Mouse (Mus musculus): ENCODE data around the gene Wrap53. TPM values are rescaled to one million over a fixed set of nuclear protein-coding genes. Genes with fewer than 3 reads are reported as not detected.

The Wrap53 gene
- total and polyA plus RNA-seq, 3 experiments = 18.5 to 24.5 TPM; not detected in 1

GRCm38 (mm10) chr11:69579128-69580017 lies 682 bp downstream of the Wrap53 start (continued):
- no peak for TF ChIP-seq ZMIZ1 (IDR thresholded peaks at IDR 0.05; ENCODE audit: low read depth, low read length)
- no peak; the same call in 1 of the 2 replicates for TF ChIP-seq JUND (IDR thresholded peaks at IDR 0.05; ENCODE audit: low read depth, low read length)
- peak; percentile 69 for TF ChIP-seq ELF1 (IDR thresholded peaks at IDR 0.05; ENCODE audit: low read depth, low read length)
- peak; percentile 73; the same call in 1 of the 2 replicates for TF ChIP-seq KAT2A (conservative IDR thresholded peaks at IDR 0.05; ENCODE audit: low read depth, low read length)
- TF ChIP-seq CTCF (IDR thresholded peaks at IDR 0.05 in 2 of 3, conservative IDR thresholded peaks at IDR 0.05 in 1 of 3; ENCODE audit: control insufficient read depth in 1 of 3, insufficient read depth in 1 of 3, low read depth in 2 of 3, low read length in 3 of 3, poor library complexity in 1 of 3, severe bottlenecking in 1 of 3) = peak; percentile 93 to 100 (median 97)

- Histone ChIP-seq H3K27ac (ENCODE audit: control insufficient read depth, low read depth, low read length) (no peak overlapping the region), H3K27me3 (ENCODE audit: control insufficient read depth in 1 of 2, insufficient read depth in 2 of 2, low read length in 2 of 2) (no peaks in the 10 kb centered on the region), H3K9ac (ENCODE audit: control insufficient read depth, low read depth, low read length, poor library complexity, severe bottlenecking) (peak overlapping the region; percentile 77), H3K4me3 (ENCODE audit: control insufficient read depth in 1 of 2, insufficient read depth in 1 of 2, low read depth in 2 of 2, low read length in 2 of 2) (peak overlapping the region; percentile 49 to 77), H3K9me3 (replicated peaks; ENCODE audit: insufficient read depth, low read length) (no peaks in the 10 kb centered on the region), H3K79me2 (ENCODE audit: control insufficient read depth, insufficient read depth, low read length, poor library complexity) (peaks cover 63% of the 10 kb centered on the region), H3K4me1 (ENCODE audit: control insufficient read depth in 1 of 2, insufficient read depth in 2 of 2, low read length in 2 of 2) (peaks cover 0 to 23% of the 10 kb centered on the region in 2 experiments; a peak in 2 of 4 replicates), H3K36me3 (ENCODE audit: control insufficient read depth in 1 of 2, insufficient read depth in 2 of 2, low read length in 2 of 2) (peaks cover 0 to 17% of the 10 kb centered on the region in 2 experiments; a peak in 2 of 4 replicates)
- TF ChIP-seq BHLHE40 (IDR thresholded peaks at IDR 0.05; ENCODE audit: borderline replicate concordance, low read depth, low read length) = no peak
- peak; percentile 12; the same call in 1 of the 2 replicates for TF ChIP-seq ELF1 (IDR thresholded peaks at IDR 0.05; ENCODE audit: low read depth, low read length)
- DNase-seq (ENCODE audit: low read depth, low spot score) = peak; percentile 60
Measured at GRCm38 (mm10) chr11:69578301-69578700, 1.8 kb downstream of the Wrap53 start.

- no peak for DNase-seq (ENCODE audit: low read depth, low spot score)
- Histone ChIP-seq H3K4me1 (ENCODE audit: control insufficient read depth in 1 of 2, insufficient read depth in 2 of 2, low read length in 2 of 2) (peaks cover 0 to 11% of the 10 kb centered on the region in 2 experiments; a peak in 2 of 4 replicates), H3K9me3 (replicated peaks; ENCODE audit: insufficient read depth, low read length) (no peaks in the 10 kb centered on the region), H3K79me2 (ENCODE audit: control insufficient read depth, insufficient read depth, low read length, poor library complexity) (peaks cover 48% of the 10 kb centered on the region), H3K36me3 (ENCODE audit: control insufficient read depth in 1 of 2, insufficient read depth in 2 of 2, low read length in 2 of 2) (peaks cover 2 to 6% of the 10 kb centered on the region in 2 experiments; a peak in 3 of 4 replicates), H3K9ac (ENCODE audit: control insufficient read depth, low read depth, low read length, poor library complexity, severe bottlenecking) (no peak overlapping the region), H3K27ac (ENCODE audit: control insufficient read depth, low read depth, low read length) (no peak overlapping the region), H3K4me3 (ENCODE audit: control insufficient read depth in 1 of 2, insufficient read depth in 1 of 2, low read depth in 2 of 2, low read length in 2 of 2) (no peak overlapping the region), H3K27me3 (ENCODE audit: control insufficient read depth in 1 of 2, insufficient read depth in 2 of 2, low read length in 2 of 2) (no peaks in the 10 kb centered on the region)
- no peak for TF ChIP-seq E2F4 (IDR thresholded peaks at IDR 0.05; ENCODE audit: borderline replicate concordance, low read depth, low read length)
Measured at GRCm38 (mm10) chr11:69576307-69576706, 3.7 kb downstream of the Wrap53 start.

GRCm38 (mm10) chr11:69575220-69575619 lies 4.8 kb downstream of the Wrap53 start:
- no peaks in the 10 kb centered on the region for H3K9me3 ChIP-seq (replicated peaks; ENCODE audit: insufficient read depth, low read length)
- peak; percentile 81 for DNase-seq (ENCODE audit: low read depth, low spot score)
- H3K36me3 ChIP-seq (ENCODE audit: control insufficient read depth in 1 of 2, insufficient read depth in 2 of 2, low read length in 2 of 2) = peaks cover 2 to 6% of the 10 kb centered on the region in 2 experiments; a peak in 3 of 4 replicates
- H3K27ac ChIP-seq (ENCODE audit: control insufficient read depth, low read depth, low read length) = no peak overlapping the region
- H3K4me1 ChIP-seq (ENCODE audit: control insufficient read depth in 1 of 2, insufficient read depth in 2 of 2, low read length in 2 of 2) = peaks cover 0 to 11% of the 10 kb centered on the region in 2 experiments; a peak in 2 of 4 replicates
- no peak overlapping the region for H3K9ac ChIP-seq (ENCODE audit: control insufficient read depth, low read depth, low read length, poor library complexity, severe bottlenecking)
- no peaks in the 10 kb centered on the region for H3K27me3 ChIP-seq (ENCODE audit: control insufficient read depth in 1 of 2, insufficient read depth in 2 of 2, low read length in 2 of 2)
- no peak overlapping the region for H3K4me3 ChIP-seq (ENCODE audit: control insufficient read depth in 1 of 2, insufficient read depth in 1 of 2, low read depth in 2 of 2, low read length in 2 of 2)
- H3K79me2 ChIP-seq (ENCODE audit: control insufficient read depth, insufficient read depth, low read length, poor library complexity) = peaks cover 39% of the 10 kb centered on the region
- TF ChIP-seq RCOR1 (IDR thresholded peaks at IDR 0.05; ENCODE audit: low read depth, low read length) (no peak), MYB (IDR thresholded peaks at IDR 0.05; ENCODE audit: low read depth, low read length) (no peak), CHD2 (IDR thresholded peaks at IDR 0.05; ENCODE audit: low read length) (no peak), ZC3H11A (IDR thresholded peaks at IDR 0.05; ENCODE audit: low read depth, low read length) (no peak), TAL1 (IDR thresholded peaks at IDR 0.05; ENCODE audit: low read length) (no peak), MYC (IDR thresholded peaks at IDR 0.05; ENCODE audit: low read depth, low read length) (peak; percentile 72), SMC3 (IDR thresholded peaks at IDR 0.05; ENCODE audit: low read depth, low read length) (peak; percentile 48), ZNF384 (IDR thresholded peaks at IDR 0.05; ENCODE audit: low read depth, low read length) (no peak), E2F4 (IDR thresholded peaks at IDR 0.05; ENCODE audit: borderline replicate concordance, low read depth, low read length) (no peak), BHLHE40 (IDR thresholded peaks at IDR 0.05; ENCODE audit: borderline replicate concordance, low read depth, low read length) (no peak), RAD21 (IDR thresholded peaks at IDR 0.05; ENCODE audit: low read depth, low read length) (peak; percentile 24; the same call in 1 of the 2 replicates), NELFE (IDR thresholded peaks at IDR 0.05; ENCODE audit: low read depth, low read length) (no peak), NRF1 (IDR thresholded peaks at IDR 0.05; ENCODE audit: insufficient read depth, low read depth, low read length, poor library complexity, severe bottlenecking) (no peak), MAX (IDR thresholded peaks at IDR 0.05; ENCODE audit: low read length) (peak; percentile 35; the same call in 1 of the 2 replicates), JUND (IDR thresholded peaks at IDR 0.05; ENCODE audit: low read depth, low read length) (no peak), USF1 (IDR thresholded peaks at IDR 0.05; ENCODE audit: low read depth, low read length) (no peak)

All from MEL (cell line).